Mouse (Mus musculus): Measurements from ENCODE around the gene Fgfr2. TPM values are rescaled to one million over a fixed set of nuclear protein-coding genes. Genes with fewer than 3 reads are reported as not detected.

Gene Fgfr2
- polyA plus RNA-seq, 1 experiment = 59.9 TPM

GRCm38 (mm10) chr7:132765629-132766186 is 357.4 kb downstream of the Fgfr2 start:
- Histone ChIP-seq H3K27ac (ENCODE audit: insufficient read depth, low read length) (no peak overlapping the region), H3K4me3 (ENCODE audit: insufficient read depth, low read length) (no peak overlapping the region), H3K4me1 (ENCODE audit: control insufficient read depth, insufficient read depth, low read length) (no peaks in the 10 kb centered on the region)
- no peak for TF ChIP-seq POLR2A (IDR thresholded peaks at IDR 0.05; ENCODE audit: low read depth, low read length)
- no peak for TF ChIP-seq CTCF (IDR thresholded peaks at IDR 0.05; ENCODE audit: borderline replicate concordance, insufficient read depth, low read length)

- H3K4me1 ChIP-seq (ENCODE audit: control insufficient read depth, insufficient read depth, low read length) = no peaks in the 10 kb centered on the region
- no peak overlapping the region for H3K4me3 ChIP-seq (ENCODE audit: insufficient read depth, low read length)
- TF ChIP-seq CTCF (IDR thresholded peaks at IDR 0.05; ENCODE audit: borderline replicate concordance, insufficient read depth, low read length) (no peak), POLR2A (IDR thresholded peaks at IDR 0.05; ENCODE audit: low read depth, low read length) (no peak)
- no peak overlapping the region for H3K27ac ChIP-seq (ENCODE audit: insufficient read depth, low read length)
These were observed 358.2 kb downstream of the Fgfr2 start for GRCm38 (mm10) chr7:132764896-132765491.

- Histone ChIP-seq H3K4me1 (ENCODE audit: control insufficient read depth, insufficient read depth, low read length) (no peaks in the 10 kb centered on the region), H3K4me3 (ENCODE audit: insufficient read depth, low read length) (no peak overlapping the region), H3K27ac (ENCODE audit: insufficient read depth, low read length) (no peak overlapping the region)
- no peak for TF ChIP-seq POLR2A (IDR thresholded peaks at IDR 0.05; ENCODE audit: low read depth, low read length)
- no peak for TF ChIP-seq CTCF (IDR thresholded peaks at IDR 0.05; ENCODE audit: borderline replicate concordance, insufficient read depth, low read length)
These were observed 358.8 kb downstream of the Fgfr2 start for GRCm38 (mm10) chr7:132764314-132764713.

- no peak overlapping the region for H3K4me3 ChIP-seq (ENCODE audit: insufficient read depth, low read length)
- no peaks in the 10 kb centered on the region for H3K4me1 ChIP-seq (ENCODE audit: control insufficient read depth, insufficient read depth, low read length)
- TF ChIP-seq CTCF (IDR thresholded peaks at IDR 0.05; ENCODE audit: borderline replicate concordance, insufficient read depth, low read length) (no peak), POLR2A (IDR thresholded peaks at IDR 0.05; ENCODE audit: low read depth, low read length) (no peak)
- H3K27ac ChIP-seq (ENCODE audit: insufficient read depth, low read length) = no peak overlapping the region
These were observed 359.2 kb downstream of the Fgfr2 start for GRCm38 (mm10) chr7:132763911-132764310.

- Histone ChIP-seq H3K27ac (ENCODE audit: insufficient read depth, low read length) (no peak overlapping the region), H3K4me3 (ENCODE audit: insufficient read depth, low read length) (no peak overlapping the region), H3K4me1 (ENCODE audit: control insufficient read depth, insufficient read depth, low read length) (no peaks in the 10 kb centered on the region)
- TF ChIP-seq POLR2A (IDR thresholded peaks at IDR 0.05; ENCODE audit: low read depth, low read length) (no peak), CTCF (IDR thresholded peaks at IDR 0.05; ENCODE audit: borderline replicate concordance, insufficient read depth, low read length) (no peak)
These were observed 359.8 kb downstream of the Fgfr2 start for GRCm38 (mm10) chr7:132763351-132763750.

GRCm38 (mm10) chr7:132761409-132761808 is 361.7 kb downstream of the Fgfr2 start:
- TF ChIP-seq POLR2A (IDR thresholded peaks at IDR 0.05; ENCODE audit: low read depth, low read length) (no peak), CTCF (IDR thresholded peaks at IDR 0.05; ENCODE audit: borderline replicate concordance, insufficient read depth, low read length) (no peak)
- Histone ChIP-seq H3K4me1 (ENCODE audit: control insufficient read depth, insufficient read depth, low read length) (no peaks in the 10 kb centered on the region), H3K27ac (ENCODE audit: insufficient read depth, low read length) (no peak overlapping the region), H3K4me3 (ENCODE audit: insufficient read depth, low read length) (no peak overlapping the region)

- Histone ChIP-seq H3K4me1 (ENCODE audit: control insufficient read depth, insufficient read depth, low read length) (no peaks in the 10 kb centered on the region), H3K27ac (ENCODE audit: insufficient read depth, low read length) (no peak overlapping the region), H3K4me3 (ENCODE audit: insufficient read depth, low read length) (no peak overlapping the region)
- no peak for TF ChIP-seq CTCF (IDR thresholded peaks at IDR 0.05; ENCODE audit: borderline replicate concordance, insufficient read depth, low read length)
- TF ChIP-seq POLR2A (IDR thresholded peaks at IDR 0.05; ENCODE audit: low read depth, low read length) = no peak
These were observed 362.5 kb downstream of the Fgfr2 start for GRCm38 (mm10) chr7:132760589-132761180.

GRCm38 (mm10) chr7:132759926-132760325 is 363.2 kb downstream of the Fgfr2 start:
- Histone ChIP-seq H3K4me3 (ENCODE audit: insufficient read depth, low read length) (no peak overlapping the region), H3K27ac (ENCODE audit: insufficient read depth, low read length) (no peak overlapping the region)
- TF ChIP-seq CTCF (IDR thresholded peaks at IDR 0.05; ENCODE audit: borderline replicate concordance, insufficient read depth, low read length) (no peak), POLR2A (IDR thresholded peaks at IDR 0.05; ENCODE audit: low read depth, low read length) (no peak)

GRCm38 (mm10) chr7:132759405-132759891 is 363.7 kb downstream of the Fgfr2 start:
- no peak overlapping the region for H3K27ac ChIP-seq (ENCODE audit: insufficient read depth, low read length)
- no peak overlapping the region for H3K4me3 ChIP-seq (ENCODE audit: insufficient read depth, low read length)
- H3K4me1 ChIP-seq (ENCODE audit: control insufficient read depth, insufficient read depth, low read length) = no peaks in the 10 kb centered on the region
- TF ChIP-seq POLR2A (IDR thresholded peaks at IDR 0.05; ENCODE audit: low read depth, low read length) = no peak
- TF ChIP-seq CTCF (IDR thresholded peaks at IDR 0.05; ENCODE audit: borderline replicate concordance, insufficient read depth, low read length) = no peak

More at GRCm38 (mm10) chr7:132759926-132760325, 363.2 kb downstream of the Fgfr2 start:
- H3K4me1 ChIP-seq (ENCODE audit: control insufficient read depth, insufficient read depth, low read length) = no peaks in the 10 kb centered on the region

GRCm38 (mm10) chr7:132758875-132759274 is 364.3 kb downstream of the Fgfr2 start:
- no peak overlapping the region for H3K27ac ChIP-seq (ENCODE audit: insufficient read depth, low read length)
- H3K4me1 ChIP-seq (ENCODE audit: control insufficient read depth, insufficient read depth, low read length) = no peaks in the 10 kb centered on the region
- no peak for TF ChIP-seq CTCF (IDR thresholded peaks at IDR 0.05; ENCODE audit: borderline replicate concordance, insufficient read depth, low read length)
- TF ChIP-seq POLR2A (IDR thresholded peaks at IDR 0.05; ENCODE audit: low read depth, low read length) = no peak
- no peak overlapping the region for H3K4me3 ChIP-seq (ENCODE audit: insufficient read depth, low read length)
